Mouse (Mus musculus): ENCODE measurements around the gene Hyal3.
"Not testable (repeated sequence)": the region's sequence is repeated elsewhere in the genome, so short reads cannot be mapped to it uniquely, and the experiment has no call there.

Hyal3 gene

DNA sequence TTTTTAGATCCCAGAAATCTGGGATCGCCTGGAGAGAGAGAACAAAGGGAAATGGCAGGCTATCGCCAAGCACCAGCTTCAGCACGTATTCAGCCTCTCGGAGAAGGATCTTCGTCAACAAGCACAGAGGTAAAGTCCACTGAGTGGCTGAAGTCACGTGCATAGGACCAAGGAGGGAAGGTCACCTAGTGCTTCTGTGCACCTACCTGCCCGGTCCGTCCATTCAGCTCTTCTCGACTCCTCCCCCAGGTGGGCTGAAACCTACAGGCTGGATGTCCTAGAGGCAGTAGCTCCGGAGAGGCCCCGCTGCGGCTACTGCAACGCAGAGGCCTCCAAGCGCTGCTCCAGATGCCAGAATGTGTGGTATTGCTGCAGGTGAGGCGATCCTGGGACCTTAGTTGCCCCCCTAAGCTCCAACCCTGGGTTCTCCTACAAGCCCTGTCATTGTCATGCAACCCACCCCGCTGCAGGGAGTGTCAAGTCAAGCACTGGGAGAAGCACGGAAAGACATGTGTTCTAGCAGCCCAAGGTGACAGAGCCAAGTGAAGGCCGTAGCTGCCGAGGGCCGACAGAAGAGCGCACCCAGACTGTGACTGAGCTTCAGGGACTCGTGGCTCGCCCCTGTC, 30.0 kb upstream of the Hyal3 start:
- no peak for DNase-seq (ENCODE audit: low read depth, low spot score)

DNA sequence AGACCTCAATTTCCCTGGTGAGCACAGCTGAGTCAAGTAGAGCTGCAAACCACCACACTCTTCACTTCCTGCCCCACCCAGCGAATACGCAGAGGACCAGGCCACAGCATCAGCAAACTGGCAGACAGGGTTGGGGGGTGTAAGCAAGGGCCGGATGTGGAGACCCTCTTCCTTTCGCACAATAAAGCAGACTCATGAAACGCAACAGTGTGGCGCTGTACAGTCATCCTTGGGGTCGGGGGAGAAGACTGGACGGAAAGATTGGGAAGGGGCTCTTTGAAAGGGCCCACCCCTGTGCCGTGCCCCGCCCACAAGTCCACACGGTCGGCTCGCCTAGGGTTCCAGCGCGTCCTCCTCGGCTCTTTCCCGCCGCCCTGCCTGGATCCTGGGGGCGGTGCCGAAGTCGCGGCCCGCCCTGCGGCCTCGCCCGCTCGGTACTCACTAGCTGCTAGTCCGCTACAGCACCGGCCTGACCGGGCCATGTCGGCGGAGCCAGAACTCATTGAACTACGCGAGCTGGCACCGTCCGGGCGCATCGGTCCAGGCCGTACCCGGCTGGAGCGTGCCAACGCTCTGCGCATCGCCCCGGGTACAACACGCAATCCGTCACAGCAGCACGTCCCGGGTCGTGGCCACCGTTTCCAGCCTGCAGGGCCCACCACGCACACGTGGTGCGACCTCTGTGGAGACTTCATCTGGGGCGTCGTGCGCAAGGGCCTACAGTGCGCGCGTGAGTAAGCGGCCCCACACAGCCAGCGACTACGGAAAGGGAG, 29.3 kb upstream of the Hyal3 start, which contains the start of gene Rassf1:
Gene Rassf1 (plus strand): TSS at position 439 of the 773 bp plus-strand sequence.
- DNase-seq (ENCODE audit: low read depth, low spot score) = no peak

DNA sequence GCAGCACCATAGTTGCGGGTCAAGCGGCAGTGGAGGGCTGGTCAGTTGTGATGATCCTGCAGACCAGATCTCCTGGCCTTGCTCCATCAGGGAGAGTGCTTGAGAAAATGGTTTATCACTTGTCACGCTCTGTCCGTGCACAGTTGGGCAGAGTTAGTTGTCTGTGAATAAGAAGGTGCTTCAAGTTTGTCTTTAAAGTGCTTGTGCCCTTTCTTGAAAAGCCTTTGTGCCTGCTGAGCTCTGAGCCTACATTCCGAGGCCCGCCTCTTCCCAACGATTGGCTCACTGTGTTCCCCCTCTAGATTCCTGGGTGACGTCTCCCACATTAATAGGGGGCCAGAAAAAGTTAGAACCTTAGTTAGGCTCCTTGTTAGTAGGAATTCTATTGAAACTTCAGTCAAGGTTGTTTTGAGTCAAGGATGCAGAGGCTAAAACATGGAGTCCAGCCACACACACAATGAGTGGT, 28.7 kb upstream of the Hyal3 start:
- no peak for DNase-seq (ENCODE audit: low read depth, low spot score)

DNA sequence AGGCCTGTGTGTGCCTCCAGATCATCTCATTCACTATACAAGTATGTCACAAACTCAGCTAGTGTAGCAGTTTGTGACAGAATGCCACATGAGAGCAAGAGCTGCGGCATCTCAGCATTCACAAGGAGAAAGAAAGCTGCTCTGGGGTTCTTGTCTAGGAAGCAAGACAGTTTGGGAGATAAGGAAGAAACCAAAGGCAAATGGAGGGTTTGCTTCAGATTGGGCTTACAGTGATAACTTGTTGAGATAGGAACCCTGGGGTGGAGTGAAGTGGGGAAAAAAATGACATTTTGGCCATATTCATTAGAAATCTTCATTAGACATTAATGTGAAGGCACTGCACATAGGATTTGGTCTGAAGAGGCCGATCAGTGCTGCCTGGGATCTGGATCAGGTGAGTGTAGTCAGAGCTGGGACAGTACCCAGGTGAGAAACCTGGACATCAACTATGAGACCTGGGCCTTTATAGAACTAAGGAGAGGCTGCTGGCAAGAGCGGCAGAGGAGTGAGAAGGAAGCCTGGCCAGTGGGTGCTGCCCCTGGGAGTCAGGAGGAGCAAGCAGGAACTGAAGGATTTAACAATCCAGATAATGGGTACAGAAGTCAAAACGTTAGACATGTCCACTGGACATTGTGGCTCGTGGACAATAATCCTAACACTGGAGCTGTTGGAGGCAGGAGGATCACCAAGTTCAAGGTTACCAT, 27.8 kb upstream of the Hyal3 start:
- DNase-seq (ENCODE audit: low read depth, low spot score) = no peak

DNA sequence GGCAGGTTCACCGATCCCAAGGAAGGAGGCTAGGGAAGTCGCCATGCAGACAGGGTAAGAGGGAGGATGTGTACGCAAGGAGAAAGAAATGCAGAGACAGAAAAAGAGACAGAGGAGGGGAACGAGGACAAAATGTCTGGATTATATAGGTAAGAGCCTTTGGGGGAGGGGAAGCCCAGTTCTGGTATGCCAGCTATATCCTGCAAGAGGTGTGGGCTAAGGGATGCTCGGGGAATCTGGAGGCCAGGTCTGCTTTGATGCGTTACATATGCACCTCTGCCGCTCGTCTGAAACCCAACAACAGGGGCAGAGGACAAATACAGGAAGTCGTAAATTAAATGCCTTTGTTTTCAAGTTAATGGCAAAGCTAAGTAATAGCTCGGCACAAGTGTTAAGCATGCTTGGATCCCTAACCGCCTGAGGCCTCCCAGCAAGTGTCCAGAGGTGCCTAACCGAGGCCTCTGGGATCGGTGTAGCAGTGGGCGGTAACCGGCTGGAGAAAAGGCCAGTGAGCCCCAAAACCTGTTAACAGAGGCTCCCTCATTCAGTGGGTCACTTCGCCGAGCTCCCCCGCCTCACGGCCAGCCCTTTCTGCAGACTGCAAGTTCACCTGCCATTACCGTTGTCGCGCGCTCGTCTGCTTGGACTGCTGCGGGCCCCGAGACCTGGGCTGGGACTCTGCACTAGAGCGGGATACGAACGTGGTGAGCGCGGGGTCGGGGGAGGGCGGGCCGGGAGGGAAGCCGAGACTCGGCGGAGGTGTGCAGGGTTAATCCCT, 26.9 kb upstream of the Hyal3 start:
- DNase-seq (ENCODE audit: low read depth, low spot score) = no peak

DNA sequence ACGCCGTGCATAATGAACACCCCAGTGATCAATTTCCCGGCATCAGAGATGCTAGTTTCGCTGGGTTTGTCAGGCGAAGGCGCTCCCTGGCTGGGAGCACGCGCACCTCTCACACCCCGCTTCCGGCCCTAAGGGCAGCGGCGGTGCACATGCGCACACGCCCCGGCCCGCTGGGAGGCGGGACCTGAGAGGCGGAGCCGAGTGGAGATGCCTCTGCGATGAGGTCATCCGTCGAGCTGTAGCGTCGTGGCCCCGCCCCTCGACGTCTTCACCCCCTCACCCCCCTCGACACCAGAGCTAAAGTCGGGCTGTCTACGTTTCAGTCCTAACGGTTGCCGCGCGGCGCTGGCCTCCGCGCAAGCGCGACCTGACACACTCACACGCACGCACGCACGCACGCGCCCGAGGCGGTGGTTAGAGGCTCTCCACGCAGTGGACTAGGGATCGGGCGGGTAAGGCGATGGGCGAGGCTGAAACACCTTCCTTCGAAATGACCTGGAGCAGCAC, 26.2 kb upstream of the Hyal3 start:
- peak; percentile 97 for DNase-seq (ENCODE audit: low read depth, low spot score)

DNA sequence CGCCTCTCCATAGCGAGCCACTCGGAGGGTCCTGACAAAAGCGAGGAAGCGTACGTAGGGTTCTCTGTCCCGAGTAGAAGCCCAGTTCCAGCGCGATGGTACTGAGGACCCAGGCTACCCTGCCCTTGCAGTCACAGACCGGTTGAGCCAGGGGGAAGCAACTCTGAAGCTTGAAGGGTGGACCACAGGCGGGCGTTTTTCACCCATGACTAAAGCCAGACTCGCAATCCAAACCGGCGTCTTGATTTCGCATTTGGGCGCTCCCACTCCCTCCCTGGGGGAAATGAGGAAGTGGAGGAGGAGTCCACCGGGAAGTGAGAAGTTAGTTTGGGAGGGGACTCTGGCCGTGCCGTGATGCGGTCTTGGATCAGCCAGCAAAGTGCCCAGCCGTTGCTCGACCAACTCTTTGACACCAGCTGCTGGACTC, 25.6 kb upstream of the Hyal3 start:
- DNase-seq (ENCODE audit: low read depth, low spot score) = no peak

DNA sequence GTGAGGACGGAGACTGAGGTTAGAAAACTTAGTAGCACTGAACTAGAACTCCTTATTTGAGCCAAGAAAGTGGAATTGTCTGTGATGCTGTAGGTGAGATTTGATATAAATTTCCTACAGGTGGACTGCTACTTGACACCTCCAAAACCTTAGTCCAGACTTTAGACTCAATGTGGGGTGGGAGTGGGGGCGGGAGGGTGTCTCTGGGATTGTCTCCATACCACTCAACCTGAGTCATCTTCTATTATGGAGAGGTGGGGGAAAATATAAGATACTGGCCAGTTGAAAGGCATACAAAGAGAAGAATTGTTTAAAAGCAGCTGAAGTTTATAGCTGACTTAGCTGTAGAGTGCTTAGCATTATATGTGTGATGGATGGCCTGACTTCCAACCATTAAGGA, 24.9 kb upstream of the Hyal3 start:
- DNase-seq (ENCODE audit: low read depth, low spot score) = no peak

DNA sequence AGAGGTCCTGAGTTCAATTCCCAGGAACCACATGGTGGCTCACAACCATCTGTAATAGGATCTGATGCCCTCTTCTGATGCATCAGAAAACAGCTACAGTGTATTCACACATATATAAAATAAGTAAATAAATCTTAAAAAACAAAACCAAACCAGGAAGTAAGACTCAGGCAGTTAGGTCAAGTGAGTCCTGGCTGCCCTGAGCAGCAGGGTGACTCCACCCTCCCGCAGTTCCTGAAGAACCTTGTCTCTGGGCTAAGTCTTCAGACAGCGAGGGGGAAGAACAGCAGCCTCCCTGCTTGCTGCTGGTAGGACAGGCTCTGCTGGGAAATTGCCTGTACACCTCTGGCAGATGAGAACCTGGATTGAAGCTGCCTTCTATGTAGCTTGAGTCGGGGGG, 24.3 kb upstream of the Hyal3 start:
- DNase-seq (ENCODE audit: low read depth, low spot score) = no peak

DNA sequence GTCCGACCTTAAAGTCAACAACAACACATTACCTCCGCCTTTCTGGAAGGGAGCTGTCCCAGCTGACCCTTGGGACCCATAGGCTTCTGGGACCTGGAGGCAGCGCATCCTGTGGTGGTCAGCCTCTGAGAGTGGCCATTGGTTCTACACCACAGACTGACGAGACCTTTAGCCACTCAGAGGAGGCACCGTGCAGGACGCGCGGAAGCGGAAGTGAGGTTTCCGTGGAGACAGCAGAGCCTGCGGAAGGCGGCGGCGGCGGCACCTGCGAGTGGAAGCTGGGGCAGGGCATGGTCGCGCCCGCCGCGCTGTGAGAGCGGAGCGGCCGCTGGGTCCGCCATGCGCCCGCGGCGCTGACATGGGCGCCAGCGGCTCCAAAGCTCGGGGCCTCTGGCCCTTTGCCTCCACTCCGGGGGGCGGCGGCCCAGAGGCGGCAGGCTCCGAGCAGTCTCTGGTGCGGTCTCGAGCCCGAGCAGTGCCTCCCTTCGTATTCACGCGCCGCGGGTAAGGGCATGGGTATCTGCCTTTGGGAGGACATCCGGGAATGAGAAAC, 17.5 kb upstream of the Hyal3 start, which contains the start of gene Tusc2:
Gene Tusc2 (plus strand): TSS at position 227 of the 553 bp plus-strand sequence.
- DNase-seq (ENCODE audit: low read depth, low spot score) = peak; percentile 91

DNA sequence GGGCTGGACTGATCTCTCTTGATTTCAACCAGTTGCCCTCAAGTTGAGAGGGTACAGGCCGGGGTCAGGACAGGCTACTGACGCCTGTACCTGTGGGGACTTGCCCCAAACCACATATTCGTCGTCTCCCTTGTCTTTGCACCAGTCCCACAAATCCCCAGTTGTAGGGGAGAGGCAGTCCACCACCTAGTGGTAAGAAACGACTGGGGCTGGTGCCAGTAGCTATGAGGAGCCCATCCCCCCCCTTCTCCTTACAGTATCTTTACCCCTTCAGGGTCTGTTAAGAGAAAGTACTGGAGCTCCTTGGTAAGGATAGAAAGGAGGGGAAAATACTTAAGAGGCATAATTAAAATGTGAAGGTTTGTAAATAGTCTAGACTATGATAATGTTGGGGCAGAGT, 15.1 kb upstream of the Hyal3 start:
- DNase-seq (ENCODE audit: low read depth, low spot score) = not testable (repeated sequence)

DNA sequence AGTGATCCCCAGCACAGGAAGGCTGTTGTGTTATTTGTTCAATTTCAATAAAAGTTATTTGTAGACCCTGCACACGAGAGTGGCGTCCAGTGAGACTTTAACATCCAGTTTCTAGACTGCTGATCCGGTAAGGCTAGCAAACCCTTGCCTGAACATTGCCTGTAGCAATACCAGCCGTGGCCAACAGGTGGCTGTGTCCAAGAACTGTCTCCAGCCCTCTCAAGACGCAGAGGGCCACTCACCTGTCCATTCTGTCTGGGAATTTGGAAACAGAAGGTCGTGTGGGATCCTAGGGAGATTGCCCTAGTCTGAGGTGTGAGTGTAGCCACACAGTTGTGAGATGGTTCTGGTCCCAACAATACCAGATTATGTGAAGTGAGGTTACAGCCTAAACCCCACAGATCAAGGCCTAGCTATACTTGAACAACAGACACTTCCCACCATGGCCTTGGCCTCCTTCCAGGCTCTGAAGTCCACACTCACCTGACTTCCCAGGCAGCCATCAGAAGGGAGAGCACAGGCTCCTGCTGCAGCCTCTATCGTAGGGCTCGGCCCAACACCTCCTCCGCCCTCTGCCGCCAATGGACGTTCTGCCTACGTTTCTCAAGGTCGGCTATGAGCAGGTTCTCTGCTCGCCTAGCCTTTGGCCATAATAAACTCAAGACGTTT, 14.4 kb upstream of the Hyal3 start:
- no peak for DNase-seq (ENCODE audit: low read depth, low spot score)

DNA sequence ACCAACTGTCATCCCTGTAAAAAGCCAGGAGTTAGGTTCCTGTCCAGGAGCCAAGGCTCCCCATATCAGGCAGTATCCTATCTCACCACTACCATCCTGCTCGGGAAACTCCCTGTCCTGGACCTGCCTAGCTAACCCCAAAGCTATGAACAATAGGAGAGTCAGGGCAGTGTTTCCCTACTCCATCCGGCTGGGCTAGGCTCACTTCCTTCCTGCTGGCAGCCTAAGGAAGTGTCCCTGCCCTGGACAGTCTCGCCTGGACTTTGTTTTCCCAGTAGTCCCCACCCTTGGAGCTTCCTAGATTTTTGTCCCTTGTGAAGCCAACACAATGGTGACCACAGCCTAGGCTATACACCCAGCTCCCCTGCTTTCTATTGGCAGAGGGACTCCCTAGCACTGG, 13.8 kb upstream of the Hyal3 start:
- no peak for DNase-seq (ENCODE audit: low read depth, low spot score)

DNA sequence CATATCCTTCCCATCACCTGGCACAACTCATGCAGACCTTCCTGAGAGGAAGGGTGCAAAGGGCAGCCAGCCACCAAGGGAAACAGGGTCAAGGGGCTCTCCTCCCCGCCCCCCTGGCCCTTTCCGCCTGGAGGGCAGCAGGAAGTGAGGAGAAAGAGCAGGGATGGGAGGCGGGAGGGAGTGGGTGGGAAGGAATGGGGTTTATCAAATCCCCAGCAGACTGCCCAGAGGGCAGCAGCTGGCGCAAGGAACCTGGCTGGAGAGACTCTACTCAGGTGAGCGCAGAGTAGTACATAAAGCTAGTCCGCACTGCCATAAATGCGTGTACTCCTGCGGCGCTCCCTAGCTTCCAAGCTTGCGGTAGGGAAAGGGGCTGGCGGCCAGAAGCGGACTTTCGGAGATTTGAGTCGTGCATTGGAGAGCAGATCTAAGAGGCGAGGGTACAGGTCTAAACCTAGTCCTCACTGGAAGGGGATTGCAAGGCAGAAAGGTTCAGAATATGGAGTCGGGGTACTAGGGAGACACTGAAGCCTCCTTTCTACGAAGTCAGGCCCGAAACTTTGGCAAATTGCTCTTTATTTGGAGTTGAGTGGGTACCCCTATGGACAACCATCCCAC, 12.8 kb upstream of the Hyal3 start, which contains the start of gene Hyal2:
Gene Hyal2 (plus strand): TSS at position 244 of the 618 bp plus-strand sequence.
- DNase-seq (ENCODE audit: low read depth, low spot score) = no peak

DNA sequence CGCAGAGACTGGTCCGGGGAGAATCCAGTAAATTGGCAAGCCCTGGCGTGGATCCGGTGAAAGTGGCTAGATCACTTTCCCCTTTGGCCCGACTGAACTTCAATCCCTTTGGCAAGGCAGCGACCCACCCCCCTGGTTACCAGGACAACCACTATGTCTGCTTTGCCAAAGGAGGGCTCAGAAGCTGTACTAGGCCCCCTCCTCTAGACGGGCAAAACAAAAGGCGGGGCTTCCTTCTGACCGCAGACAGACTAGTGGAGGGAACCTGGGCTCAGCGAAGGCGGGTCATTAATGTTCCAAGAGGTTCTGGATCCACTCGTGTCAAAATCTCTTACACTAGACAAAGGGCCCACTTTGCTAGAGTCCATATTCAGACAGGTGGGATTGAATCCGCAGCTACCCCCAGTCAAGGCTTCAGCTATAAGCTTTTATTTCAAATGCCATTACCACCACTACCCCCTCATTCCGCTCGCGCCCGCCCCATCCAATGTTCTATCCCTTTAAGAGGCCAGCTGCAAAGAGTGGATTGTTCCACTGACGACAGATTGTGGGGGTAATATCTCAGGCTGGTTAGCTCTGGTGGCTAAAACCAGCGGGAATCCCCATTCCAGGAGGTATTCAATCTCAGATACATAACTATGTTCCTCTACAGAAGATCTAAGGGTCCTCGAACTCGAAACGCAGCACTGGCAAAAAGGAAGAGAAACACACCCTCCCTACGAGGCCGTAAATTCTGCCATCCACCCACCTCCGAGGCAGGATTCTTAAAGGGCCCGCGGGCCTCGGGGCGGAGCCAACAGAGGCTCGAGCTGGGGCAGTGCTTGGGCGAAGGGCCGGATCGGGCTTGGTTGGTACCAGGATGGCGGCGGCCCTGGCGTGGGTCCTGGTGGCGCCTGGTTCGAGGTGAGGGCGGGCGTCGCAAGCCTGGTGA, 12.0 kb upstream of the Hyal3 start:
- peak; percentile 77 for DNase-seq (ENCODE audit: low read depth, low spot score)

DNA sequence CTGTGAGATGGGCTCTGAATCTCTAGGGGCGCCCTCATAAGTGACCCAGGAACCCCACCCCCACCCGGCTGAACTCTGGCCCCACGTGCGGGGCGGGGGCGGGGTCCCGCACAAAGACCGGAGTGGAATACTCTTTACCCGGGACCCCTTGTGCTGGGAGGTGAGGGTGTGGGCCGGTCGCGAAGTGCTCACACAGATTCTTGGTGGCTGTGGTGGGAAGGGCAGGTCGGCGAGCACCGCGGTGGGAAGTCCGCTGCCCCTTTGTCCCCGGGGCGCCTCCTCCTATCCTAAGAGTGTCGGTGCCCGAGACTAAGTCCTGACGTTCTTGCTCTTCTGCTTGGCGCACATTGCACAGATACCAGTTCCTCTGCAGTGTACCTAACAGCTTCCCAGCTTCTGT, 11.3 kb upstream of the Hyal3 start:
- no peak for DNase-seq (ENCODE audit: low read depth, low spot score)

DNA sequence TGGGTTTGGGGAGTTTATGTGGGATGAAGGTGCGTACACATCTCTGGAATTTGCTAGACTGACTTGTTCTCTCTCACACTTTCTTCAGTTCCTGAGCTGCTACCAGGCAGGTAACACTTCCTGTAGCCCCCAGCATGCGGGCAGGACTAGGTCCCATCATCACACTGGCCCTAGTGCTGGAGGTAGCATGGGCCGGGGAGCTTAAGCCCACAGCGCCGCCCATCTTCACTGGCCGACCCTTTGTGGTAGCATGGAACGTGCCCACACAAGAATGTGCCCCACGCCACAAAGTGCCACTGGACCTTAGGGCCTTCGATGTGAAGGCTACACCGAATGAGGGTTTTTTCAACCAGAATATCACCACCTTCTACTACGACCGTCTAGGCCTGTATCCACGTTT, 10.6 kb upstream of the Hyal3 start:
- DNase-seq (ENCODE audit: low read depth, low spot score) = no peak

DNA sequence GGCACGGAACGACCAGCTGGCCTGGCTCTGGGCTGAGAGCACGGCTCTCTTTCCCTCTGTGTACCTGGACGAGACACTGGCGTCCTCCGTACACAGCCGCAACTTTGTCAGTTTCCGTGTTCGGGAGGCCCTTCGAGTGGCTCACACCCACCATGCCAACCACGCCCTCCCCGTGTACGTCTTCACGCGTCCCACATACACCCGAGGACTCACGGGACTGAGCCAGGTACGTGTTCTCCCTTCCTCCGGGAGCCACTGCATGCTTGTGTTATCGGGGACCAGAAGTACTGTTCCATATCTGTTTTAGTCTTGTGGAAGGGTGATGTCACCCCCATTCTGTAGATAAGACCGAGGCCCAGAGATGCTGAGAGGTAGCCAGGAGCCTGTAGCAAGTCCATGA, 9.8 kb upstream of the Hyal3 start:
- DNase-seq (ENCODE audit: low read depth, low spot score) = no peak
